ENCODE assay signal across 34 mouse cellular contexts in the genomic region with DNA sequence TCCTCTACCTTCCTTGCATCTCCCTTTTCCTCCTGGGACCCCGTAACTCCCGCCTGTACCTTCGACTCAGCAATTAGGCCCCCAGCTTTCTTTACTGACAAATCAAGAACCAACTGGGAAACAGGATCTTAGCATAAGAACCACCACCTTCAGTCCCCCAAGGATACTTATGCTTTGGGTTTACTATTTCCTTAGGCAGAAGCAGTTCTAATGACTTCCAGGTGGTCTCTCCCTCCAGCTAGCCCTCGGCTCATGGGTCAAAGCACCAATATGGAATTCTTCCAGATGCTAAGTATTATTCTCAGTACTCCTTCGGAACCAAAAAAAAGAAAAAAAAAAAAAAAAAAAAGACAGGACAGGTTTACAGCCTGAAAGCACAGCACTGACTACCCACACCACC. TPM values are rescaled to one million over a fixed set of nuclear protein-coding genes. Genes with fewer than 3 reads are reported as not detected.
DNase-seq lines count a peak whose midpoint lies in the region; ATAC-seq lines count a peak whose summit lies in the region.
"Had no signal": no experiment of that assay in that cellular context is flagged by ENCODE, and none has a peak within 500 bp of the region (broad histone marks: within the 10 kb centered on the region; RNA-seq: fewer than 3 reads in every experiment).

No protein-coding gene starts in this region.

- no peaks in the 10 kb centered on the region for H3K36me3 ChIP-seq in midbrain, embryonic 11.5 days (ENCODE audit: control insufficient read depth, insufficient read depth, low read length)
- peaks cover 4% of the 10 kb centered on the region; the same call in 1 of the 2 replicates for H3K36me3 ChIP-seq in midbrain, embryonic 13.5 days
- no peaks in the 10 kb centered on the region for H3K36me3 ChIP-seq in embryonic facial prominence, embryonic 11.5 days (replicated peaks; ENCODE audit: control insufficient read depth, insufficient read depth, low read depth, low read length)
- H3K36me3 ChIP-seq in limb, embryonic 11.5 days (ENCODE audit: control insufficient read depth, insufficient read depth, low read length) = no peaks in the 10 kb centered on the region
- H3K36me3 ChIP-seq: forebrain, embryonic 12.5 days; hindbrain, embryonic 13.5 days; lung, embryonic 15.5 days; midbrain, embryonic 15.5 days had no signal

- H3K4me1 ChIP-seq in midbrain, embryonic 11.5 days (ENCODE audit: control insufficient read depth, insufficient read depth, low read length) = no peaks in the 10 kb centered on the region
- no peaks in the 10 kb centered on the region for H3K4me1 ChIP-seq in midbrain, embryonic 13.5 days (replicated peaks)
- H3K4me1 ChIP-seq in embryonic facial prominence, embryonic 11.5 days (ENCODE audit: control insufficient read depth, insufficient read depth, low read length) = no peaks in the 10 kb centered on the region
- peaks cover 7% of the 10 kb centered on the region; the same call in 1 of the 2 replicates for H3K4me1 ChIP-seq in limb, embryonic 11.5 days (ENCODE audit: control insufficient read depth, insufficient read depth, low read length)
- H3K4me1 ChIP-seq: embryonic facial prominence, embryonic 15.5 days; forebrain, embryonic 12.5 days; heart, embryonic 13.5 days; hindbrain, embryonic 13.5 days; lung, embryonic 15.5 days; megakaryocyte, embryonic 14.5 days; midbrain, embryonic 15.5 days; neural tube, embryonic 13.5 days had no signal

- H3K27me3 ChIP-seq in midbrain, embryonic 11.5 days (ENCODE audit: control insufficient read depth, insufficient read depth, low read length) = no peaks in the 10 kb centered on the region
- H3K27me3 ChIP-seq in midbrain, embryonic 13.5 days = no peaks in the 10 kb centered on the region
- no peaks in the 10 kb centered on the region for H3K27me3 ChIP-seq in embryonic facial prominence, embryonic 11.5 days (ENCODE audit: control insufficient read depth, insufficient read depth, low read length)
- H3K27me3 ChIP-seq in limb, embryonic 11.5 days (ENCODE audit: control insufficient read depth, insufficient read depth, low read length) = no peaks in the 10 kb centered on the region
- H3K27me3 ChIP-seq: embryonic facial prominence, embryonic 15.5 days; forebrain, embryonic 12.5 days; heart, embryonic 13.5 days; hindbrain, embryonic 13.5 days; lung, embryonic 15.5 days; megakaryocyte, embryonic 14.5 days; midbrain, embryonic 15.5 days; neural tube, embryonic 13.5 days; Patski had no signal

- H3K27ac ChIP-seq in midbrain, embryonic 11.5 days (ENCODE audit: low read depth, low read length) = no peak overlapping the region
- H3K27ac ChIP-seq in midbrain, embryonic 13.5 days = no peak overlapping the region
- no peak overlapping the region for H3K27ac ChIP-seq in embryonic facial prominence, embryonic 11.5 days (replicated peaks; ENCODE audit: low read depth, low read length)
- peak overlapping the region; percentile 15; the same call in 1 of the 2 replicates for H3K27ac ChIP-seq in limb, embryonic 11.5 days (replicated peaks; ENCODE audit: low read depth, low read length)
- H3K27ac ChIP-seq: embryonic facial prominence, embryonic 15.5 days; forebrain, embryonic 12.5 days; heart, embryonic 13.5 days; hindbrain, embryonic 13.5 days; left cerebral cortex, adult 2 months; lung, embryonic 15.5 days; midbrain, embryonic 15.5 days; neural tube, embryonic 13.5 days had no signal

- no peak overlapping the region for H3K4me3 ChIP-seq in midbrain, embryonic 11.5 days (ENCODE audit: low read depth, low read length)
- no peak overlapping the region for H3K4me3 ChIP-seq in midbrain, embryonic 13.5 days (replicated peaks)
- no peak overlapping the region for H3K4me3 ChIP-seq in embryonic facial prominence, embryonic 11.5 days (ENCODE audit: low read depth, low read length)
- H3K4me3 ChIP-seq in limb, embryonic 11.5 days (ENCODE audit: low read depth, low read length) = no peak overlapping the region
- H3K4me3 ChIP-seq: embryonic facial prominence, embryonic 15.5 days; forebrain, embryonic 12.5 days; heart, embryonic 13.5 days; hindbrain, embryonic 13.5 days; left cerebral cortex, adult 2 months; lung, embryonic 15.5 days; megakaryocyte, embryonic 14.5 days; midbrain, embryonic 15.5 days; neural tube, embryonic 13.5 days had no signal

- 88% methylated on average over 5 of the region's 5 CpGs for WGBS in midbrain, embryonic 11.5 days
- WGBS in midbrain, embryonic 13.5 days = 92% methylated on average over 5 of the region's 5 CpGs
- 39% methylated on average over 5 of the region's 5 CpGs for WGBS in embryonic facial prominence, embryonic 11.5 days
- 23% methylated on average over 5 of the region's 5 CpGs for WGBS in limb, embryonic 11.5 days

- H3K9me3 ChIP-seq in midbrain, embryonic 11.5 days (ENCODE audit: control insufficient read depth, low read length) = no peaks in the 10 kb centered on the region
- no peaks in the 10 kb centered on the region for H3K9me3 ChIP-seq in midbrain, embryonic 13.5 days
- H3K9me3 ChIP-seq in embryonic facial prominence, embryonic 11.5 days (replicated peaks; ENCODE audit: control insufficient read depth, low read length) = no peaks in the 10 kb centered on the region
- H3K9me3 ChIP-seq in limb, embryonic 11.5 days (ENCODE audit: control insufficient read depth, low read length) = no peaks in the 10 kb centered on the region
- H3K9me3 ChIP-seq: embryonic facial prominence, embryonic 15.5 days; forebrain, embryonic 12.5 days; heart, embryonic 13.5 days; hindbrain, embryonic 13.5 days; lung, embryonic 15.5 days; midbrain, embryonic 15.5 days; neural tube, embryonic 13.5 days had no signal

- H3K4me2 ChIP-seq in midbrain, embryonic 11.5 days = no peak overlapping the region
- H3K4me2 ChIP-seq in midbrain, embryonic 13.5 days (replicated peaks) = no peak overlapping the region
- H3K4me2 ChIP-seq in embryonic facial prominence, embryonic 11.5 days (ENCODE audit: low read depth, low read length) = no peak overlapping the region
- H3K4me2 ChIP-seq in limb, embryonic 11.5 days (ENCODE audit: low read depth, severe bottlenecking) = no peak overlapping the region
- H3K4me2 ChIP-seq: embryonic facial prominence, embryonic 15.5 days; forebrain, embryonic 12.5 days; heart, embryonic 13.5 days; hindbrain, embryonic 13.5 days; liver, embryonic 11.5 days; lung, embryonic 15.5 days; midbrain, embryonic 15.5 days; neural tube, embryonic 13.5 days had no signal

- H3K9ac ChIP-seq in midbrain, embryonic 11.5 days (ENCODE audit: low read length) = no peak overlapping the region
- no peak overlapping the region for H3K9ac ChIP-seq in midbrain, embryonic 13.5 days (replicated peaks)
- no peak overlapping the region for H3K9ac ChIP-seq in embryonic facial prominence, embryonic 11.5 days (replicated peaks; ENCODE audit: low read length)
- H3K9ac ChIP-seq in limb, embryonic 11.5 days (ENCODE audit: low read length) = no peak overlapping the region
- H3K9ac ChIP-seq: embryonic facial prominence, embryonic 15.5 days; forebrain, embryonic 12.5 days; forebrain, postnatal 0 days; heart, embryonic 13.5 days; hindbrain, embryonic 13.5 days; lung, embryonic 15.5 days; midbrain, embryonic 15.5 days; neural tube, embryonic 13.5 days had no signal

- peak; percentile 49 for DNase-seq in midbrain, embryonic 11.5 days (ENCODE audit: low spot score, missing footprints)
- DNase-seq in embryonic facial prominence, embryonic 11.5 days (ENCODE audit: low spot score) = peak; percentile 78
- DNase-seq in limb, embryonic 11.5 days (ENCODE audit: low spot score) = peak; percentile 29
- no peak for DNase-seq in lung, postnatal 10 days
- no peak for DNase-seq in heart, postnatal 4 days
- DNase-seq in adrenal gland, postnatal 36 days = no peak
- DNase-seq: adrenal gland, postnatal 10 days; cerebellum, adult 11 months; cerebellum, adult 9-11 months; forebrain, postnatal 0 days; gastrocnemius, postnatal 10 days; heart, postnatal 10 days; kidney, adult 9 months; kidney, postnatal 10 days; lung, postnatal 4 days; right cerebral cortex, postnatal 4 days had no signal

- ATAC-seq in midbrain, embryonic 11.5 days (ENCODE audit: low FRiP score) = no peak
- no peak for ATAC-seq in midbrain, embryonic 13.5 days
- no peak for ATAC-seq in embryonic facial prominence, embryonic 11.5 days (replicated peaks; ENCODE audit: insufficient number of reproducible peaks, low FRiP score, low TSS enrichment, low read depth)
- peak; percentile 67; the same call in 1 of the 2 replicates for ATAC-seq in limb, embryonic 11.5 days (ENCODE audit: insufficient number of reproducible peaks, low FRiP score, low TSS enrichment, low read depth)
- ATAC-seq: forebrain, postnatal 0 days; intestine, postnatal 0 days; midbrain, embryonic 15.5 days; Patski had no signal

RNA-seq across cellular contexts. Expression of gene 1700016C15Rik, which starts 27.6 kb away (rescaled TPM):
- polyA plus RNA-seq in midbrain, embryonic 11.5 days (2014; fragmentation: Nextera tagmentation; extraction: Ambion mirVana) = not detected in 2 replicates
- not detected in 2 replicates for polyA plus RNA-seq in midbrain, embryonic 13.5 days (2015; fragmentation: Nextera tagmentation; extraction: Ambion mirVana)
- polyA plus RNA-seq in embryonic facial prominence, embryonic 11.5 days (2014; fragmentation: Nextera tagmentation; extraction: Ambion mirVana) = not detected in 2 replicates
- not detected in 2 replicates for polyA plus RNA-seq in limb, embryonic 11.5 days (2014; fragmentation: Nextera tagmentation; extraction: Ambion mirVana)
- total RNA-seq in heart, postnatal 4 days (2021) = not detected
- total RNA-seq in adrenal gland, postnatal 36 days (2021) = not detected
- total RNA-seq: adrenal gland, postnatal 10 days; forebrain, postnatal 0 days; heart, adult 8-10 months; heart, postnatal 10 days; left cerebral cortex, adult 2 months; left cerebral cortex, postnatal 25 days; MEL had no signal
- polyA plus RNA-seq: forebrain, embryonic 12.5 days; heart, embryonic 13.5 days; liver, embryonic 11.5 days; liver, embryonic 16.5 days; midbrain, embryonic 15.5 days; neural tube, embryonic 13.5 days; spleen, adult 2 months had no signal

RNA-seq across cellular contexts. Expression of gene Adss, which starts 39.1 kb away (rescaled TPM):
- 62.4 and 71.5 TPM in 2 replicates for polyA plus RNA-seq in midbrain, embryonic 11.5 days (2014; fragmentation: Nextera tagmentation; extraction: Ambion mirVana)
- 44.0 and 45.0 TPM in 2 replicates for polyA plus RNA-seq in midbrain, embryonic 13.5 days (2015; fragmentation: Nextera tagmentation; extraction: Ambion mirVana)
- 73.0 and 83.8 TPM in 2 replicates for polyA plus RNA-seq in embryonic facial prominence, embryonic 11.5 days (2014; fragmentation: Nextera tagmentation; extraction: Ambion mirVana)
- 70.2 and 72.6 TPM in 2 replicates for polyA plus RNA-seq in limb, embryonic 11.5 days (2014; fragmentation: Nextera tagmentation; extraction: Ambion mirVana)
- total RNA-seq in heart, postnatal 4 days (2021) = 10 to 100 TPM; 24.7 to 24.9 TPM
- total RNA-seq in adrenal gland, postnatal 36 days (2021) = 10 to 100 TPM; 63.4 to 79.1 TPM

Comparison
In these comparisons a context has a peak if more than half of its experiments do, and no peak if none do; other contexts are left out.
1. DNase-seq: peak in midbrain, embryonic 11.5 days (single experiment), embryonic facial prominence, embryonic 11.5 days (single experiment) and limb, embryonic 11.5 days (single experiment); none in lung, postnatal 10 days (single experiment), heart, postnatal 4 days (single experiment) and adrenal gland, postnatal 36 days (0 of 2).